Mouse (Mus musculus) ES-E14 (cell line): ENCODE results near the gene Zcchc12. TPM values are rescaled to one million over a fixed set of nuclear protein-coding genes. Genes with fewer than 3 reads are reported as not detected.
A peak's percentile ranks its signal among the peaks of the same experiment; 100 is the strongest.

Experiments used
- DNase-seq: peaks from one replicate; pipeline ENCODE4 v3.0.0-alpha.2; 2013; ENCODE audit warnings: low read depth, low spot score
- H3K27ac ChIP-seq: 2 replicates; pipeline ENCODE4 v1.5.1; 2012; ENCODE audit warnings: low read depth, mild to moderate bottlenecking, low read length, moderate library complexity, mixed read lengths; ENCODE audit not compliant: poor library complexity, insufficient read depth, severe bottlenecking
- H3K36me3 ChIP-seq: 2 replicates; pipeline ENCODE4 v1.6.1; 2012; ENCODE audit warnings: mild to moderate bottlenecking, low read length, moderate library complexity, mixed read lengths; ENCODE audit not compliant: control insufficient read depth, poor library complexity, insufficient read depth, severe bottlenecking
- H3K4me1 ChIP-seq, 2 experiments: fragments of 150-350 bp in 1 of 2; sonication (generic) in 1 of 2; 2 replicates each; pipeline ENCODE4 v1.6.1; 2012; ENCODE audit warnings: low read length in 2 of 2, mild to moderate bottlenecking in 1 of 2, mixed read lengths in 1 of 2; ENCODE audit not compliant: control insufficient read depth in 2 of 2, insufficient read depth in 2 of 2, poor library complexity in 1 of 2
- H3K4me3 ChIP-seq, 2 experiments: fragments of 150-350 bp in 1 of 2; sonication (generic) in 1 of 2; 2 replicates each; pipeline ENCODE4 v1.5.1; 2012; ENCODE audit warnings: low read length in 2 of 2, low read depth in 1 of 2, mild to moderate bottlenecking in 1 of 2, mixed read lengths in 1 of 2; ENCODE audit not compliant: insufficient read depth in 1 of 2, poor library complexity in 1 of 2, severe bottlenecking in 1 of 2
- H3K9ac ChIP-seq: 2 replicates; pipeline ENCODE4 v1.6.1; 2012; ENCODE audit warnings: low read depth, mild to moderate bottlenecking, low read length, mixed read lengths; ENCODE audit not compliant: poor library complexity, insufficient read depth, severe bottlenecking
- H3K9me3 ChIP-seq: fragments of 150-350 bp; sonication (generic); 2 replicates; pipeline ENCODE4 v1.6.1; 2012; ENCODE audit warnings: low read depth, mild to moderate bottlenecking, low read length; ENCODE audit not compliant: control insufficient read depth, insufficient read depth
- CHD2 ChIP-seq: IDR thresholded peaks from 2 replicates; pipeline ENCODE4 v1.6.1; 2014; ENCODE audit warnings: mild to moderate bottlenecking, low read depth, low read length, inconsistent platforms
- HCFC1 ChIP-seq: IDR thresholded peaks from 2 replicates; pipeline ENCODE4 v1.6.1; 2012; ENCODE audit warnings: low read length, inconsistent platforms, borderline replicate concordance; ENCODE audit not compliant: insufficient read depth
- MAFK ChIP-seq: IDR thresholded peaks from 2 replicates; pipeline ENCODE4 v1.6.1; 2014; ENCODE audit warnings: mild to moderate bottlenecking, low read depth, low read length, inconsistent platforms; ENCODE audit not compliant: insufficient read depth
- ZC3H11A ChIP-seq: IDR thresholded peaks from 2 replicates; pipeline ENCODE4 v1.6.1; 2012; ENCODE audit warnings: low read depth, mild to moderate bottlenecking, inconsistent platforms, low read length, borderline replicate concordance
- ZNF384 ChIP-seq: IDR thresholded peaks from 2 replicates; pipeline ENCODE4 v1.6.1; 2012; ENCODE audit warnings: low read depth, low read length, inconsistent platforms
- in situ Hi-C, 2 experiments: fragments of 600-800 bp; cut with MboI; formaldehyde crosslinking; loops; one replicate each; pipeline ENCODE4 v1.15.1; 2025; ENCODE audit warnings: low sequenced_read_pairs in 2 of 2, inconsistent platforms in 1 of 2; ENCODE audit not compliant: unreplicated experiment in 2 of 2
- total RNA-seq: library from RNA; depleted of rRNA; stranded (reverse); fragments of 300-350 nt; gene quantifications from 2 replicates; pipeline ENCODE4 v1.2.3, GENCODE M21; 2012

Gene Zcchc12
- total RNA-seq, 1 experiment: 1.3 TPM

DNA sequence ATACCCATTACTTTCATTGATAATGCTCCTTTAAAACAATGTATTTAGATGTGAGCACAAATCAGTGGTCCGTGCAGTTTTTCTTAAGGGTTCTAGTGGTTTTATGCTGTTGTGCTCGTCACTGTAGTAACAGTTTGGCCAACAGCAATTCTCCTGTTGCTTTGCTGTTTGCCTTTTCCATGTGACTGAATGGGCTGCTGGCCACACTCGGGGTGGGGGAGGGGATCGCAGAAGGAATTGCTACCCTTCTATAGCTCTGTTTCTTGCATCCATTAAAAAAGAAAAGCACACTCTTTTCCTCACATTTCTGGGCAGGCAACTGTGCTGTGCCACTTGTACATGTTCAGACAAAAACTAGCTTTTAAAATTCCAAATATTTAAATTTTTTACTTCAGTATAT, 34.1 kb upstream of the Zcchc12 start:
- H3K9ac ChIP-seq: no peak overlapping the region
- TF ChIP-seq MAFK: no peak
- TF ChIP-seq CHD2: no peak
- TF ChIP-seq HCFC1: no peak
- no peak for TF ChIP-seq ZC3H11A
- TF ChIP-seq ZNF384: no peak
- in situ Hi-C loops: loop anchor here in 1 of 2 experiments (25.0 kb wide), 1 partner anchor 99 kb away; no protein-coding TSS in a partner anchor
- no peak for DNase-seq
- H3K4me1 ChIP-seq: no peaks in the 10 kb centered on the region
- no peak overlapping the region for H3K27ac ChIP-seq
- no peaks in the 10 kb centered on the region for H3K36me3 ChIP-seq
- H3K9me3 ChIP-seq: no peaks in the 10 kb centered on the region
- no peak overlapping the region for H3K4me3 ChIP-seq

DNA sequence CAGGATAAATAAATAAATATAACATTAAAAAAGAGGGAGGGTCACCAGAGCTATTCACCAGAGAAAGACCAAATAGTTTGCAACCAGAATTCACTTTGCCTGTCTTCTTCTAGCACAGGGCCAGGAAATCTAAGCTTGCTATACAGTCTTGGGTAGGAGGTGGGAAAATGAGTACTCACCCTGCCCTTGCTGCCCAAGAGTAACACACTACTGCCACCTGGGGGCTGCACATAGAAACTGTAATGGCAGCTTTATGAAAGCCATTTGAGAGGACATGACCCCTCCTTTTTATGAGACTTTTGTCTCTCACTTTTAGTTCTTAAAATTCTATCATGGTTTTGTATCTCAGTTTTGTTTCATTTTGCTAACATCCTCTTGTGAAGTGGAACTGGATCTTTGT, 12.1 kb upstream of the Zcchc12 start:
- peak; percentile 8 for DNase-seq

DNA sequence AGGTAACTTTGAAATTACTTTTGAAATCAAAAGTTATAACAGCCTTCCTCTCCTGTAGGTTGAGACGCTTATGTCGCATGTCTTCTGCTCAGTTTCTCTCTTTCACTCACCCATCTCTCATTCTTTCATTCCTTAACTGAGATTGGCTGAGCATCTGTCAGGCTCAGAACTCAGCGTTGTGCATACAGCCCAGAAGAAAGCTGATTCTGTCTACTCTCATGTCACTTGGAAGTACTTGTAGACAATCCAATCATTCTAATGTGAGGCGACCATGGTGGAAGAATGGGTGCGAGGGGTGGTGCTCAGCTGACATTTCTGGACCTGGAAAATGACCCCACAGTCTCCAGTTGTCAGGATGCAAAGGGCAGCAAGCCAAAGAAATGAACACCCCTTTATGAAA, 9.7 kb upstream of the Zcchc12 start:
- Histone ChIP-seq H3K9me3 (no peaks in the 10 kb centered on the region), H3K4me3 (no peak overlapping the region), H3K27ac (no peak overlapping the region), H3K4me1 (no peaks in the 10 kb centered on the region), H3K9ac (no peak overlapping the region), H3K36me3 (no peaks in the 10 kb centered on the region)
- TF ChIP-seq ZC3H11A (no peak), HCFC1 (no peak), ZNF384 (no peak), MAFK (no peak), CHD2 (no peak)
- in situ Hi-C loops: loop anchor here (10.0 to 25.0 kb wide), 2 partner anchors 349 to 351 kb away; no protein-coding TSS in a partner anchor
- no peak for DNase-seq

More for the DNA sequence above, 12.1 kb upstream of the Zcchc12 start:
- Histone ChIP-seq H3K36me3 (no peaks in the 10 kb centered on the region), H3K27ac (no peak overlapping the region), H3K4me3 (no peak overlapping the region), H3K9me3 (no peaks in the 10 kb centered on the region), H3K4me1 (no peaks in the 10 kb centered on the region), H3K9ac (no peak overlapping the region)
- no peak for TF ChIP-seq HCFC1
- TF ChIP-seq ZC3H11A: peak; percentile 54; the same call in 1 of the 2 replicates
- in situ Hi-C loops: loop anchor here (10.0 to 25.0 kb wide), 2 partner anchors 346 to 349 kb away; no protein-coding TSS in a partner anchor

DNA sequence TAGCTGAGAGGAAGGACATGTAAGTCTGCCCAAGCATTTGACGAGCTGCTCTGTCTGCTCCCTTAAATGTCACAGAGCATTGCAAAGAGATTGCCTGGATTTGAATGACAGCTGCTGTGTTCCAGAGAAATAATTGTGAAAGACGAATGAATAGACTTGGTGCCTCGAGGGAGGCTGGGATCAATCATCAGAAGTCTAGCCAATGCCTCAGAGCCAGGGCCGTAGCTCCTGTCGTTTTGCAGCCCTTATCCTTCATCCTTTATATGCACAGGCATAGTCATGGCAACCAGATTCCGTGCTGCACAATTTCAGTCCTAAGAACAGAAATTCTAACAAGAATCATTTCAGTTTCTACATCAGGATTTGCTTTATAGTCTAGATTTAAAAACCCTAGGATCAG, 9.3 kb upstream of the Zcchc12 start:
- TF ChIP-seq MAFK (no peak), ZNF384 (no peak), CHD2 (no peak), ZC3H11A (no peak), HCFC1 (no peak)
- H3K4me3 ChIP-seq: no peak overlapping the region
- H3K9ac ChIP-seq: no peak overlapping the region
- H3K36me3 ChIP-seq: no peaks in the 10 kb centered on the region
- H3K27ac ChIP-seq: no peak overlapping the region
- H3K9me3 ChIP-seq: no peaks in the 10 kb centered on the region
- in situ Hi-C loops: loop anchor here (10.0 to 25.0 kb wide), 2 partner anchors 349 to 352 kb away; no protein-coding TSS in a partner anchor
- no peaks in the 10 kb centered on the region for H3K4me1 ChIP-seq
- no peak for DNase-seq

DNA sequence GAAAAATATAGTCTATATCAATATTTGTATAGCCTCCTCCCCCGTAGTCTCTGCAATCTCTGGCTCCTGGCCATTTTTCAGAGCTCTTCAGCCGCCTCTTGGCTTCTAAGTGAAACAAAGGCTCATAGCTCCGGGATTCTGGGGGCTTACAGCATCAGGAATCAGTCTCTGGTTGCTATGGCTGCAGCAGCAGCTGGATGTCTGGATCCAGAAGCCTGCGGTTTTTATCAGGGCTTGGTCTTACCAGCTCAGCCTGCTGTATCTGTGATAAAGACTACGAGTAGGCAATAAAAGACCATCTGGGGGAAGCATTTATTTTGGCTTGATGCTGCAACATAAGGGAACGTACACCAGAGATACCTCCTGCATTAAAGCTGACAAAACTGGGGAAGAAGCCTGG, 1.8 kb upstream of the Zcchc12 start:
- no peaks in the 10 kb centered on the region for H3K4me1 ChIP-seq
- H3K9ac ChIP-seq: no peak overlapping the region
- H3K9me3 ChIP-seq: no peaks in the 10 kb centered on the region
- H3K4me3 ChIP-seq: no peak overlapping the region
- no peaks in the 10 kb centered on the region for H3K36me3 ChIP-seq
- TF ChIP-seq HCFC1 (no peak), CHD2 (no peak), ZNF384 (no peak), MAFK (no peak)
- H3K27ac ChIP-seq: no peak overlapping the region
- in situ Hi-C loops: loop anchor here in 1 of 2 experiments (25.0 kb wide), 1 partner anchor 357 kb away; no protein-coding TSS in a partner anchor
- DNase-seq: no peak
